Mouse (Mus musculus): ENCODE data around the gene Erg.

DNA sequence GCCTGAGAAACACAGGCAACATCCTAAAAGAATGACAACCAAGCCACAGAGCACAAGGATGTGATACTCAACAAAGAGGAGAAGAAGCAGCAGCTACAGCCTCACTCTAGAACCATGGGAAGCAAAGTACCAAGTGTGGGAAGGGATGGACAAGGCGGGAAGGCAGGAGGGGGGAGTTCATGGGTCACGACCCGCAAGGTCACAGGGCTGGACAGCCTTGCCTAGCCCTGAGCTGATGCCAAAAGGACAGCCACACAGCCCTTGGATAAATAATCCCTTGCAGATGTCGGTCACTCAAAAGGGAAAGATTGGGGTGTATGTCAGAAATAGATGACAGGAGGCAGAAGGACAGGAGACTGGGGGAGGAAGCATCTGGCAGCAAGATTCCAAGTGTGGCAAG lies 211.7 kb downstream of the Erg start:
- TF ChIP-seq POLR2A (IDR thresholded peaks at IDR 0.05; ENCODE audit: borderline replicate concordance, insufficient read depth, low read length) (no peak), CTCF (IDR thresholded peaks at IDR 0.05; ENCODE audit: borderline replicate concordance, insufficient read depth, low read depth, low read length) (no peak)
